In the genomic region with DNA sequence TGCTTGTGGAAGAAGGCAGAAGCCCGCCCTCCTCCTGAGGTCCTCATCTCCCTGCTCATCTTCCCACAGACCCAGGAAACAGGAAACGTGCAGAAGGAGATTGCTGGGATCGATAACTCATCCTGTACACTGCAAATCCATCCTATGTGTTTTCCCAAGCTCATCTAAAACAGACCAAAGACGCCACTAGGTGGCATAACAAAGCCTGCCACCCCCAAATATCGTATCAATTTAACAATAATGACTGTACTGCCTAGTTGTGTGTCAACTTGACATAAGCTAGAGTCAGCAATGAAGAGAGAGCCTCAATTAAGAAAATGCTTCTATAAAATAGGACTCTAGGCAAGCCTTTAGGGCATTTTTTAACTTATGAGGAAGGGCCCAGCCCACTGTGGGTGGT, we compare ENCODE assay signal across 25 mouse cellular contexts. TPM values are rescaled to one million over a fixed set of nuclear protein-coding genes. Genes with fewer than 3 reads are reported as not detected.
DNase-seq lines count a peak whose midpoint lies in the region; TF ChIP-seq lines count a peak whose summit lies in the region.
"Had no signal": no experiment of that assay in that cellular context is flagged by ENCODE, and none has a peak within 500 bp of the region (broad histone marks: within the 10 kb centered on the region; RNA-seq: fewer than 3 reads in every experiment).

No protein-coding gene starts in this region.

- H3K27ac ChIP-seq in gastrocnemius, adult 2 months, result no peak overlapping the region
- H3K27ac ChIP-seq in left cerebral cortex, adult 2 months, result no peak overlapping the region
- H3K27ac ChIP-seq: embryonic facial prominence, embryonic 13.5 days; heart, embryonic 10.5 days; hindbrain, embryonic 15.5 days; neural tube, embryonic 15.5 days; stomach, embryonic 15.5 days had no signal

- intact Hi-C loops in gastrocnemius, adult 2 months (cut with DNase I), result no loop called here
- intact Hi-C loops in gastrocnemius, postnatal 14 days (cut with DNase I; ENCODE audit: low total_unique reads), result no loop called here
- intact Hi-C loops in left cerebral cortex, adult 2 months (cut with DNase I), result no loop called here

- no peak for DNase-seq in gastrocnemius, adult 2 months
- no peak for DNase-seq in gastrocnemius, postnatal 14 days
- no peak for DNase-seq in left cerebral cortex, adult 2 months (ENCODE audit: extremely low spot score in 1 of 2, low spot score in 2 of 2)
- DNase-seq in left cerebral cortex, adult 11 months (ENCODE audit: low spot score), result no peak
- peak; percentile 9 for DNase-seq in retina, postnatal 1 day
- no peak for DNase-seq in retina, embryonic 14.5 days (ENCODE audit: low spot score)
- no peak for DNase-seq in right cerebral cortex, postnatal 4 days
- DNase-seq in right cerebral cortex, adult 18-20 months, result no peak
- DNase-seq: adrenal gland, adult 8-10 months; cerebellum, adult 11-12 months; gastrocnemius, postnatal 10 days; heart, postnatal 14 days; kidney, adult 18-20 months; kidney, postnatal 4 days; lung, postnatal 14 days; spleen, adult 18-20 months had no signal

- TF ChIP-seq CTCF in gastrocnemius, adult 2 months (IDR thresholded peaks at IDR 0.05), result peak; percentile 41
- TF ChIP-seq CTCF in left cerebral cortex, adult 2 months (IDR thresholded peaks at IDR 0.05), result peak; percentile 34

- H3K4me3 ChIP-seq in gastrocnemius, adult 2 months, result no peak overlapping the region
- H3K4me3 ChIP-seq in left cerebral cortex, adult 2 months, result no peak overlapping the region
- H3K4me3 ChIP-seq: embryonic facial prominence, embryonic 13.5 days; heart, embryonic 10.5 days; hindbrain, embryonic 15.5 days; myocyte; neural tube, embryonic 15.5 days; stomach, embryonic 15.5 days had no signal

RNA-seq across cellular contexts. Expression of a gene that starts 15.2 kb away (rescaled TPM):
- not detected for total RNA-seq in gastrocnemius, adult 2 months (2021)
- not detected for total RNA-seq in gastrocnemius, postnatal 14 days (2021)
- not detected for total RNA-seq in left cerebral cortex, adult 2 months (2021)
- total RNA-seq: adrenal gland, adult 8-10 months; gastrocnemius, postnatal 10 days; heart, postnatal 14 days; layer of hippocampus, postnatal 25 days; left cerebral cortex, postnatal 36 days; liver, adult 2 months had no signal

RNA-seq across cellular contexts. Expression of a gene that starts 24.3 kb away (rescaled TPM):
- under 1 TPM in 1 of 2 experiments, not detected in 1; 0.25 TPM for total RNA-seq in gastrocnemius, adult 2 months (2021)
- total RNA-seq in gastrocnemius, postnatal 14 days (2021), result under 1 TPM; 0.20 to 0.21 TPM
- under 1 TPM; 0.38 to 0.72 TPM for total RNA-seq in left cerebral cortex, adult 2 months (2021)
- total RNA-seq: heart, postnatal 14 days; liver, adult 2 months had no signal

RNA-seq across cellular contexts. Expression of a gene that starts 31.4 kb away (rescaled TPM):
- 1 to 10 TPM; 2.9 to 4.0 TPM for total RNA-seq in gastrocnemius, adult 2 months (2021)
- total RNA-seq in gastrocnemius, postnatal 14 days (2021), result 1 to 10 TPM; 5.3 to 5.4 TPM
- total RNA-seq in left cerebral cortex, adult 2 months (2021), result 1 to 10 TPM; 8.0 to 9.1 TPM

RNA-seq across cellular contexts. Expression of a gene that starts 44.1 kb away (rescaled TPM):
- 100 to 1,000 TPM in 1 of 2 experiments, 10 to 100 TPM in 1; 73.7 to 104 TPM for total RNA-seq in gastrocnemius, adult 2 months (2021)
- 100 to 1,000 TPM; 121 to 131 TPM for total RNA-seq in gastrocnemius, postnatal 14 days (2021)
- 10 to 100 TPM; 59.5 to 65.2 TPM for total RNA-seq in left cerebral cortex, adult 2 months (2021)
